Mouse (Mus musculus): Measurements from ENCODE around the gene Ubtd1. TPM values are rescaled to one million over a fixed set of nuclear protein-coding genes. Genes with fewer than 3 reads are reported as not detected.

The Ubtd1 gene
- polyA plus RNA-seq, 1 experiment = 31.7 TPM

GRCm38 (mm10) chr19:41969618-41970017 is 11.9 kb upstream of the Ubtd1 start:
- 79% methylated on average over 7 of the region's 7 CpGs for WGBS
- Histone ChIP-seq H3K4me3 (replicated peaks; ENCODE audit: extremely low read depth, low read depth, low read length) (no peak overlapping the region), H3K4me1 (ENCODE audit: control insufficient read depth, insufficient read depth, low read length) (no peaks in the 10 kb centered on the region)
- no peak for TF ChIP-seq POLR2A (IDR thresholded peaks at IDR 0.05; ENCODE audit: borderline replicate concordance, extremely low read depth, low read depth, low read length)
- TF ChIP-seq CTCF (IDR thresholded peaks at IDR 0.05; ENCODE audit: insufficient read depth, low read length) = no peak
- DNase-seq = no peak

GRCm38 (mm10) chr19:41973891-41974794 is 7.4 kb upstream of the Ubtd1 start:
- H3K4me3 ChIP-seq (replicated peaks; ENCODE audit: extremely low read depth, low read depth, low read length) = no peak overlapping the region
- DNase-seq = no peak
- TF ChIP-seq POLR2A (IDR thresholded peaks at IDR 0.05; ENCODE audit: borderline replicate concordance, extremely low read depth, low read depth, low read length) (no peak), CTCF (IDR thresholded peaks at IDR 0.05; ENCODE audit: insufficient read depth, low read length) (no peak)
- no peaks in the 10 kb centered on the region for H3K4me1 ChIP-seq (ENCODE audit: control insufficient read depth, insufficient read depth, low read length)
- 67% methylated on average over 13 of the region's 13 CpGs for WGBS

- DNase-seq = no peak
- Histone ChIP-seq H3K4me1 (ENCODE audit: control insufficient read depth, insufficient read depth, low read length) (peaks cover 3% of the 10 kb centered on the region; the same call in 1 of the 2 replicates), H3K4me3 (replicated peaks; ENCODE audit: extremely low read depth, low read depth, low read length) (peak overlapping the region; percentile 66)
- no peak for TF ChIP-seq POLR2A (IDR thresholded peaks at IDR 0.05; ENCODE audit: borderline replicate concordance, extremely low read depth, low read depth, low read length)
- no peak for TF ChIP-seq CTCF (IDR thresholded peaks at IDR 0.05; ENCODE audit: insufficient read depth, low read length)
- WGBS = under 1% methylated on average over 16 of the region's 16 CpGs
Measured at GRCm38 (mm10) chr19:41980422-41980818, 1.1 kb upstream of the Ubtd1 start.

DNA sequence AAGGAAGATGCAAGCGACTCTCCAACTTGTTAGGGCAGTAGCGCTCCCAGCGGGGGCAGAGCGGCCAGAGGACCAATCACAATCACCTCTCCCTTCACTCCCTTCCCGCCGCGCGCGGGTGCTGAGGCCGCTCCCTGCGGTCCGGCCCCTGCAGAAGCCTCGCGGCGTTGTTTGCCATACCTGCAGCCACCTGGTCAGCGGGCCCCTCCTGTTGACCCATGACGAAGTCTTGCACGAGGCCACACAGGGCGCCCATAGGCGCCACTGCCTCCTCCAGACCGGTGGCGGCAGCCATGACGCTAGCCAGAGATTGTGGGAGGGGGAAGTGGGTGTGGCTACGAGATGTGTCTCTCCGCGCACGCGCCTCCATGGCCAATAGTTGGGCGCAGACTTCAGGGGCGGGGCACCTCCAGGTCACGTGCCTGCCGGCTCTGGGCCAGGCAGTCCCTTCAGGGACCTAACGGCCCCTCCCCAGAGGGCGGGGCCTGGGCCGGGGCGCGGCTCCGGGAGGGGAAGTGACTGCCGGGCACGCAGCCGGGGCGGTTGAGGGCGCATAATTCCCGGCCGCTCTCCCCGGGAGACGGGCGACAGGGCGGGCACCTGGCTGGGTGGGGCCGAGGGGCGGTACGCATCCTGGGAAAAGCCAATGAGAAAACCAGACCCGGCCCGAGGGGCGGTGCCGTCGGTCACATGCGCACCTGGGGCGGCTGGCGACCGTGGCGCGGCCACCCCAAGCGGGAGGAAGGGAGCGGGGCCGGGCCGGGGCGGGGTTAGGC is 556 bp upstream of the Ubtd1 start, which contains the start of gene Mms19:
Mms19 (minus strand) TSS at position 339 of the 776 bp plus-strand sequence.
- DNase-seq = peak; percentile 99
- under 1% methylated on average over 68 of the region's 68 CpGs for WGBS
- Histone ChIP-seq H3K4me1 (ENCODE audit: control insufficient read depth, insufficient read depth, low read length) (peaks cover 3% of the 10 kb centered on the region; the same call in 1 of the 2 replicates), H3K4me3 (replicated peaks; ENCODE audit: extremely low read depth, low read depth, low read length) (peak within 1 kb of the TSS; percentile 66)
- TF ChIP-seq CTCF (IDR thresholded peaks at IDR 0.05; ENCODE audit: insufficient read depth, low read length) (no peak), POLR2A (IDR thresholded peaks at IDR 0.05; ENCODE audit: borderline replicate concordance, extremely low read depth, low read depth, low read length) (peak; percentile 75; the same call in 1 of the 2 replicates)

- H3K4me1 ChIP-seq (ENCODE audit: control insufficient read depth, insufficient read depth, low read length) = peaks cover 3% of the 10 kb centered on the region; the same call in 1 of the 2 replicates
- under 1% methylated on average over 74 of the region's 74 CpGs for WGBS
- TF ChIP-seq CTCF (IDR thresholded peaks at IDR 0.05; ENCODE audit: insufficient read depth, low read length) (no peak), POLR2A (IDR thresholded peaks at IDR 0.05; ENCODE audit: borderline replicate concordance, extremely low read depth, low read depth, low read length) (no peak)
- DNase-seq = peak; percentile 64
- H3K4me3 ChIP-seq (replicated peaks; ENCODE audit: extremely low read depth, low read depth, low read length) = peak overlapping the region; percentile 63
Measured at GRCm38 (mm10) chr19:41981931-41982790, 598 bp downstream of the Ubtd1 start.

- Histone ChIP-seq H3K4me3 (replicated peaks; ENCODE audit: extremely low read depth, low read depth, low read length) (peak overlapping the region; percentile 63), H3K4me1 (ENCODE audit: control insufficient read depth, insufficient read depth, low read length) (peaks cover 3% of the 10 kb centered on the region; the same call in 1 of the 2 replicates)
- TF ChIP-seq POLR2A (IDR thresholded peaks at IDR 0.05; ENCODE audit: borderline replicate concordance, extremely low read depth, low read depth, low read length) = no peak
- no peak for TF ChIP-seq CTCF (IDR thresholded peaks at IDR 0.05; ENCODE audit: insufficient read depth, low read length)
- no peak for DNase-seq
- 7% methylated on average over 4 of the region's 4 CpGs for WGBS
Measured at GRCm38 (mm10) chr19:41982791-41983150, 1.2 kb downstream of the Ubtd1 start.

- no peak for TF ChIP-seq POLR2A (IDR thresholded peaks at IDR 0.05; ENCODE audit: borderline replicate concordance, extremely low read depth, low read depth, low read length)
- TF ChIP-seq CTCF (IDR thresholded peaks at IDR 0.05; ENCODE audit: insufficient read depth, low read length) = no peak
- WGBS = 97% methylated on average over 5 of the region's 5 CpGs
- no peak for DNase-seq
- H3K4me1 ChIP-seq (ENCODE audit: control insufficient read depth, insufficient read depth, low read length) = peaks cover 3% of the 10 kb centered on the region; the same call in 1 of the 2 replicates
- H3K4me3 ChIP-seq (replicated peaks; ENCODE audit: extremely low read depth, low read depth, low read length) = no peak overlapping the region
Measured at GRCm38 (mm10) chr19:41985994-41986393, 4.4 kb downstream of the Ubtd1 start.

DNA sequence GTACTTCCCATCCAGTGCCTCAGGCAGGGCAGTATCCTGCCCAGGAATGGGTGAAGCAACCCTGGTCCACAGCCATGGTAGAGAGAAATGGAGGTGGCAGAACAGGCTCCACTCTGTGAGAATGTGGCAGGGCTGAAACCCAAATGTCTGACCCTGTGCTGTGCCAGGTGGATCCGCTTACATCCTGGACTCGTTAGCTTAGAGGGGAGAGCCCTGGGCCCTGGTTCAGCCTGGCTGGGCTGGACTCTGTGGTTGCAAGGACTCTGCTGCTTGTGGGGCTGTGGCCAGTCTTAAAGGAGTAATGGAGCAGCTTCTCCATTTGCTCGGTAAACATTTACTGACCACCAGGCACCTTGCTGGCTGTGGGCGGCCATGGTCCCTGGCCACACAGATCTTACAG is 5.6 kb downstream of the Ubtd1 start:
- no peak overlapping the region for H3K4me3 ChIP-seq (replicated peaks; ENCODE audit: extremely low read depth, low read depth, low read length)
- WGBS = 73% methylated on average over 4 of the region's 4 CpGs
- H3K4me1 ChIP-seq (ENCODE audit: control insufficient read depth, insufficient read depth, low read length) = peaks cover 3% of the 10 kb centered on the region
- no peak for DNase-seq
- no peak for TF ChIP-seq CTCF (IDR thresholded peaks at IDR 0.05; ENCODE audit: insufficient read depth, low read length)

- H3K4me3 ChIP-seq (replicated peaks; ENCODE audit: extremely low read depth, low read depth, low read length) = no peak overlapping the region
- WGBS = 71% methylated on average over 6 of the region's 6 CpGs
- no peak for TF ChIP-seq POLR2A (IDR thresholded peaks at IDR 0.05; ENCODE audit: borderline replicate concordance, extremely low read depth, low read depth, low read length)
- TF ChIP-seq CTCF (IDR thresholded peaks at IDR 0.05; ENCODE audit: insufficient read depth, low read length) = no peak
- DNase-seq = no peak
- H3K4me1 ChIP-seq (ENCODE audit: control insufficient read depth, insufficient read depth, low read length) = peaks cover 7% of the 10 kb centered on the region; the same call in 1 of the 2 replicates
Measured at GRCm38 (mm10) chr19:41989810-41990209, 8.2 kb downstream of the Ubtd1 start.

Data from lung, adult 2 months (tissue).